Mouse (Mus musculus): ENCODE data around the gene Angptl8. TPM values are rescaled to one million over a fixed set of nuclear protein-coding genes. Genes with fewer than 3 reads are reported as not detected.
A peak's percentile ranks its signal among the peaks of the same experiment; 100 is the strongest.
"Not testable (repeated sequence)": the region's sequence is repeated elsewhere in the genome, so short reads cannot be mapped to it uniquely, and the experiment has no call there.

The Angptl8 gene
- not detected for total RNA-seq (2021)
- long read RNA-seq: 0 reads

GRCm38 (mm10) chr9:21835258-21835912, at the start of gene Angptl8:
Gene Angptl8, plus strand, starts transcription at chr9:21835510.
- no peak for DNase-seq (ENCODE audit: low spot score in 2 of 2)

- not testable (repeated sequence) for DNase-seq (ENCODE audit: low spot score in 2 of 2)
These were observed 49.0 kb upstream of the Angptl8 start for GRCm38 (mm10) chr9:21786309-21786708.

- peak in 1 of 2 experiments; percentile 64 for DNase-seq (ENCODE audit: low spot score in 2 of 2)
These were observed 48.4 kb upstream of the Angptl8 start for GRCm38 (mm10) chr9:21786906-21787305.

GRCm38 (mm10) chr9:21787654-21788053, 47.7 kb upstream of the Angptl8 start:
- no peak for DNase-seq (ENCODE audit: low spot score in 2 of 2)

- DNase-seq (ENCODE audit: low spot score in 2 of 2): no peak
These were observed 47.1 kb upstream of the Angptl8 start for GRCm38 (mm10) chr9:21788234-21788633.

GRCm38 (mm10) chr9:21791861-21792260, 43.4 kb upstream of the Angptl8 start:
- no peak for DNase-seq (ENCODE audit: low spot score in 2 of 2)

- peak; percentile 62 to 85 for DNase-seq (ENCODE audit: low spot score in 2 of 2)
These were observed 42.7 kb upstream of the Angptl8 start for GRCm38 (mm10) chr9:21792644-21793043.

- DNase-seq (ENCODE audit: low spot score in 2 of 2): not testable (repeated sequence)
These were observed 41.8 kb upstream of the Angptl8 start for GRCm38 (mm10) chr9:21793507-21793906.

GRCm38 (mm10) chr9:21794344-21794834, 40.9 kb upstream of the Angptl8 start:
- no peak for DNase-seq (ENCODE audit: low spot score in 2 of 2)

GRCm38 (mm10) chr9:21794925-21795324, 40.4 kb upstream of the Angptl8 start:
- no peak for DNase-seq (ENCODE audit: low spot score in 2 of 2)

GRCm38 (mm10) chr9:21795579-21795978, 39.7 kb upstream of the Angptl8 start:
- no peak for DNase-seq (ENCODE audit: low spot score in 2 of 2)

- DNase-seq (ENCODE audit: low spot score in 2 of 2): no peak
These were observed 39.1 kb upstream of the Angptl8 start for GRCm38 (mm10) chr9:21796259-21796658.

- no peak for DNase-seq (ENCODE audit: low spot score in 2 of 2)
These were observed 38.4 kb upstream of the Angptl8 start for GRCm38 (mm10) chr9:21796919-21797318.

- no peak for DNase-seq (ENCODE audit: low spot score in 2 of 2)
These were observed 37.4 kb upstream of the Angptl8 start for GRCm38 (mm10) chr9:21797921-21798344.

GRCm38 (mm10) chr9:21798345-21799009, 36.8 kb upstream of the Angptl8 start, which contains the start of gene Kank2:
Gene Kank2, minus strand, starts transcription at chr9:21798744.
- DNase-seq (ENCODE audit: low spot score in 2 of 2): peak; percentile 41 to 63

GRCm38 (mm10) chr9:21799010-21799350, 36.3 kb upstream of the Angptl8 start:
- DNase-seq (ENCODE audit: low spot score in 2 of 2): no peak

GRCm38 (mm10) chr9:21801121-21801520, 34.2 kb upstream of the Angptl8 start:
- no peak for DNase-seq (ENCODE audit: low spot score in 2 of 2)

GRCm38 (mm10) chr9:21801591-21801990, 33.7 kb upstream of the Angptl8 start:
- DNase-seq (ENCODE audit: low spot score in 2 of 2): no peak

- DNase-seq (ENCODE audit: low spot score in 2 of 2): peak; percentile 71 to 85
These were observed 31.2 kb upstream of the Angptl8 start for GRCm38 (mm10) chr9:21803986-21804644.

- no peak for DNase-seq (ENCODE audit: low spot score in 2 of 2)
These were observed 28.9 kb upstream of the Angptl8 start for GRCm38 (mm10) chr9:21806363-21806762.

- no peak for DNase-seq (ENCODE audit: low spot score in 2 of 2)
These were observed 28.3 kb upstream of the Angptl8 start for GRCm38 (mm10) chr9:21806976-21807375.

- DNase-seq (ENCODE audit: low spot score in 2 of 2): no peak
These were observed 26.7 kb upstream of the Angptl8 start for GRCm38 (mm10) chr9:21808561-21808960.
